Comparison of ENCODE assay signal across 10 mouse cellular contexts in the genomic region with DNA sequence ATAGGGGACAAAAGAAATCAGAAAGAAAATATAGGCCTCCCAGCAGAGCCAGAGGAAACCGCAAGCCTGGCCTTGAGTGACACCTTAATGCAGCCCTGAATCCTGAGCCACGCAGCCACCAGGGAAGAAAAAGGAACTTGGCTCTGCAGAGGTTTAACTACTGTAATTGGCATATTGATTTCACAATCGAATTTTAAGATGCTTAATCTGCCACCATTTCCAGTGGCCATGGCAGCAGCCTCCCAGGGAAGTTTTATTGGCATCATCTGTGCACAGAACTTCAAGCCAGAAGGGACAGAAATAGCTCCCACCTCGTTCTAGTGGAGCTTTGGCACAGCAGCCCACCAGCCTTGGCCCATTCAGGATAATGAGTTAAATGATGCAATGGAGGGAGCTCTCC.
DNase-seq lines count a peak whose midpoint lies in the region.
"Had no signal": no experiment of that assay in that cellular context is flagged by ENCODE, and none has a peak within 500 bp of the region (broad histone marks: within the 10 kb centered on the region; RNA-seq: fewer than 3 reads in every experiment).

No protein-coding gene starts in this region.

- DNase-seq in left cerebral cortex, adult 11 months (ENCODE audit: low spot score) = peak; percentile 9
- no peak for DNase-seq in left cerebral cortex, postnatal 4 days
- peak; percentile 16 to 55 for DNase-seq in frontal cortex, postnatal 36 days (ENCODE audit: low spot score in 2 of 2)
- DNase-seq in layer of hippocampus, postnatal 36 days = peak; percentile 24 to 37
- DNase-seq in telencephalon, adult 2 months (ENCODE audit: low read depth, low spot score) = peak; percentile 46
- DNase-seq in cerebellum, postnatal 4 days (ENCODE audit: low spot score in 2 of 2) = no peak
- DNase-seq in kidney, adult 8-10 months = no peak
- DNase-seq: cerebellum, adult 9-11 months; kidney, adult 11 months; kidney, postnatal 4 days had no signal

- intact Hi-C loops in left cerebral cortex, postnatal 4 days (cut with DNase I) = no loop called here

Comparison
In these comparisons a context has a peak if more than half of its experiments do, and no peak if none do; other contexts are left out.
1. DNase-seq: peak in left cerebral cortex, adult 11 months (single experiment), frontal cortex, postnatal 36 days (2 of 2), layer of hippocampus, postnatal 36 days (2 of 2) and telencephalon, adult 2 months (single experiment); none in left cerebral cortex, postnatal 4 days (single experiment), cerebellum, postnatal 4 days (0 of 2) and kidney, adult 8-10 months (0 of 2).